Mouse (Mus musculus) adrenal gland, adult (tissue): Measurements from ENCODE around the gene Cmtm3.
A peak's percentile ranks its signal among the peaks of the same experiment; 100 is the strongest.

ENCODE experiments used
- DNase-seq, 2 experiments: peaks; one replicate each; pipeline ENCODE4 v3.0.0; 2022 to 2023; ENCODE audit warnings: low spot score in 1 of 2; ENCODE audit not compliant: inconsistent age in 2 of 2

The Cmtm3 gene

GRCm38 (mm10) chr8:104341678-104342077 lies 2.5 kb downstream of the Cmtm3 start:
- no peak for DNase-seq

- DNase-seq: no peak
Measured at GRCm38 (mm10) chr8:104342426-104342825, 3.2 kb downstream of the Cmtm3 start.

GRCm38 (mm10) chr8:104343957-104344356 lies 4.7 kb downstream of the Cmtm3 start:
- peak; percentile 89 to 95 for DNase-seq

GRCm38 (mm10) chr8:104344622-104345021 lies 5.4 kb downstream of the Cmtm3 start:
- peak in 1 of 2 experiments; percentile 43 for DNase-seq

- DNase-seq: peak; percentile 39 to 62
Measured at GRCm38 (mm10) chr8:104346706-104347105, 7.5 kb downstream of the Cmtm3 start.

- no peak for DNase-seq
Measured at GRCm38 (mm10) chr8:104348971-104349370, 9.8 kb downstream of the Cmtm3 start.

GRCm38 (mm10) chr8:104350047-104350446 lies 10.8 kb downstream of the Cmtm3 start:
- no peak for DNase-seq

- DNase-seq: no peak
Measured at GRCm38 (mm10) chr8:104353186-104353585, 14.0 kb downstream of the Cmtm3 start.

- no peak for DNase-seq
Measured at GRCm38 (mm10) chr8:104354504-104354903, 15.3 kb downstream of the Cmtm3 start.

GRCm38 (mm10) chr8:104358637-104359036 lies 19.4 kb downstream of the Cmtm3 start:
- DNase-seq: no peak

- no peak for DNase-seq
Measured at GRCm38 (mm10) chr8:104359778-104360456, 20.7 kb downstream of the Cmtm3 start.

- DNase-seq: no peak
Measured at GRCm38 (mm10) chr8:104365695-104366094, 26.5 kb downstream of the Cmtm3 start.

GRCm38 (mm10) chr8:104367398-104367797 lies 28.2 kb downstream of the Cmtm3 start:
- no peak for DNase-seq

GRCm38 (mm10) chr8:104369591-104369990 lies 30.4 kb downstream of the Cmtm3 start:
- DNase-seq: no peak

GRCm38 (mm10) chr8:104370071-104370470 lies 30.9 kb downstream of the Cmtm3 start:
- peak; percentile 45 to 80 for DNase-seq

- DNase-seq: peak; percentile 23 to 71
Measured at GRCm38 (mm10) chr8:104371121-104371520, 31.9 kb downstream of the Cmtm3 start.

- DNase-seq: peak in 1 of 2 experiments; percentile 43
Measured at GRCm38 (mm10) chr8:104373779-104374178, 34.6 kb downstream of the Cmtm3 start.

GRCm38 (mm10) chr8:104374269-104374668 lies 35.1 kb downstream of the Cmtm3 start:
- DNase-seq: no peak

GRCm38 (mm10) chr8:104374864-104375846 lies 35.9 kb downstream of the Cmtm3 start:
- peak in 1 of 2 experiments; percentile 67 for DNase-seq

- no peak for DNase-seq
Measured at GRCm38 (mm10) chr8:104375959-104376358, 36.7 kb downstream of the Cmtm3 start.

GRCm38 (mm10) chr8:104376669-104377068 lies 37.5 kb downstream of the Cmtm3 start:
- DNase-seq: no peak

- no peak for DNase-seq
Measured at GRCm38 (mm10) chr8:104379301-104379836, 40.2 kb downstream of the Cmtm3 start.
